Mouse (Mus musculus) small intestine, adult 2 months (tissue): ENCODE results near the gene Gm37240. TPM values are rescaled to one million over a fixed set of nuclear protein-coding genes. Genes with fewer than 3 reads are reported as not detected.
"Not testable (repeated sequence)": the region's sequence is repeated elsewhere in the genome, so short reads cannot be mapped to it uniquely, and the experiment has no call there.

Experiments
- H3K27ac ChIP-seq: fragments of 200-500 bp; 2 replicates; pipeline ENCODE4 v1.5.1; 2012; ENCODE audit warnings: low read depth, low read length, control low read depth, inconsistent platforms; ENCODE audit not compliant: insufficient read depth
- H3K27me3 ChIP-seq: fragments of 200-500 bp; 2 replicates; pipeline ENCODE4 v1.6.1; 2012; ENCODE audit warnings: mild to moderate bottlenecking, moderate library complexity, low read length, inconsistent platforms; ENCODE audit not compliant: control insufficient read depth, insufficient read depth
- H3K36me3 ChIP-seq: fragments of 200-500 bp; 2 replicates; pipeline ENCODE4 v1.6.1; 2012; ENCODE audit warnings: mild to moderate bottlenecking, low read length, control low read depth, inconsistent platforms; ENCODE audit not compliant: control insufficient read depth, insufficient read depth
- H3K4me1 ChIP-seq: fragments of 200-500 bp; 2 replicates; pipeline ENCODE4 v1.6.1; 2012; ENCODE audit warnings: low read length, inconsistent platforms, mixed read lengths; ENCODE audit not compliant: control insufficient read depth, insufficient read depth, insufficient read length
- H3K4me3 ChIP-seq: fragments of 200-500 bp; 2 replicates; pipeline ENCODE4 v1.5.1; 2012; ENCODE audit warnings: low read depth, mild to moderate bottlenecking, control low read depth, inconsistent platforms, low read length, moderate library complexity
- CTCF ChIP-seq: fragments of 200-500 bp; IDR thresholded peaks from 2 replicates; pipeline ENCODE4 v1.5.1; 2012; ENCODE audit warnings: low read depth, mild to moderate bottlenecking, control low read depth, inconsistent platforms, low read length, moderate library complexity, mixed read lengths; ENCODE audit not compliant: insufficient replicate concordance, insufficient read length; ENCODE audit errors: extremely low read depth
- POLR2A ChIP-seq: fragments of 200-500 bp; IDR thresholded peaks from 2 replicates; pipeline ENCODE4 v1.6.1; 2012; ENCODE audit warnings: low read depth, mild to moderate bottlenecking, control low read depth, inconsistent platforms, low read length, moderate library complexity
- WGBS: fragments of 180-500 bp; shearing (Covaris S2); methylation state at CpG from one replicate; pipeline ENCODE4 v1.1.7; 2018; 5-methylcytosine and 5-hydroxymethylcytosine counted together
- polyA plus RNA-seq: library from polyadenylated mRNA; depleted of rRNA; stranded (reverse); fragments of >200 nt; gene quantifications from 2 replicates; pipeline ENCODE4 v1.2.3, GENCODE M21; 2012

Gm37240 gene
- polyA plus RNA-seq, 1 experiment: 58.2 TPM

DNA sequence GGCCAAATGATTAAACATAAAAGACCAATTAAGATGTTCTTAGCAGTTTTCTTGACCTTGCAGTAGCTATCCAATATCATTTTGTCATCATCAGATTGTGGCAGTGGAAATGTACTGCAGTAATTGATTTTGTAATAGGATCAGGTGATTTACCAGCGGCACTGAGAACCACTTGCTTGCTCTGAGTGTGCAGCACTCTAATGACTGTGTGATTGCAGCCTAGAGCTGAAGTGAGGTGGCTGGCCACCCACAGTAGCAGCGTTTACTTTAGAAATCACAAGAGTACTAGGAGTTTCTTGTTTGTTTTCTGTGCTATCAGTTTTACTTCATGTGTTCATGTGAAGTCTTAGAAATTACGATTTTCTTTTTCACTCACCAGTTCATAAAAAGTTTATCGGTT lies 1011.1 kb downstream of the Gm37240 start:
- H3K36me3 ChIP-seq: peaks cover 6% of the 10 kb centered on the region; the same call in 1 of the 2 replicates
- WGBS: 64% methylated on average over 4 of the region's 4 CpGs
- no peak for TF ChIP-seq POLR2A
- TF ChIP-seq CTCF: no peak
- H3K4me3 ChIP-seq: no peak overlapping the region
- H3K4me1 ChIP-seq: no peaks in the 10 kb centered on the region
- no peak overlapping the region for H3K27ac ChIP-seq
- H3K27me3 ChIP-seq: no peaks in the 10 kb centered on the region

DNA sequence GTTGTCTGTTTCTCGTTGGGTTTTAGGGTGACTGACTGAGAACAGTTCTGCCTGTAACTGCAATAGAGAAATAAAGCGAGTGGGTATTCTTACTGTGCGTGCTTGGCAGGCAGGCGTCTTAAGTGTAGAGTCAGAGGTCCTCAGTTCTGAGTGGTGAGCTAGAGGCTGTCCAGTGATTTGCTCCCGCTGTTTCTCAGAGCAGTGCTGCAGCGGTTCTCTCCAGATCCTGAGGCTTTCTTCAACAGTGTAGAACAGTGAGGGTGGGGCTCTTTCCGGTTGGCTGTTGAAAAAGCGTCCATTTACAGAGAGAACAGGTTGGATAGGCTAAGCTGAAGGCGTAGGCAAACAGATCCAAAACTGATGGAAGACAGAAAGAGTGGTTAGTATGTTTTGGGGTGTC lies 1012.0 kb downstream of the Gm37240 start:
- Histone ChIP-seq H3K27me3 (no peaks in the 10 kb centered on the region), H3K4me3 (no peak overlapping the region), H3K36me3 (peaks cover 7% of the 10 kb centered on the region; the same call in 1 of the 2 replicates), H3K4me1 (no peaks in the 10 kb centered on the region), H3K27ac (no peak overlapping the region)
- TF ChIP-seq CTCF: no peak
- TF ChIP-seq POLR2A: no peak
- WGBS: 82% methylated on average over 9 of the region's 9 CpGs

DNA sequence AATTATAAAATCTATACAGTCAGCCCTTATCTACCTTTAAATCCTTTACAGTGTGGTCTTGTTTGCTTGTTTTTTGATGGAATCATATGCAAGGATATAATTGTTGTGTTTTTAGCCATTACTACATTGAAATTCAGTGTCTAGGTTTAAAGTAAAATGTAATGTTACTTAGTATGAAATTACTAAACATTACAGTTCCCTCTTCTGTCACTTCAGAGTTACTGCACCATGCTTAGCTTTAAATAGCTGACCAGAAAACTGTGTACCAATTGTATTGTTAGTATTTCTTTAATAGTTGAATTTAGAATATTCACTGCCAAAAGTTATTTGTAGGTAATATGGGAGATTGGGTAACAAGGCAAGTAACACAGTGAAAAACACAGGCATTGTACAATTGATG lies 1017.2 kb downstream of the Gm37240 start:
- no peaks in the 10 kb centered on the region for H3K27me3 ChIP-seq
- H3K4me3 ChIP-seq: no peak overlapping the region
- H3K27ac ChIP-seq: no peak overlapping the region
- H3K36me3 ChIP-seq: peaks cover 10% of the 10 kb centered on the region
- TF ChIP-seq CTCF: no peak
- TF ChIP-seq POLR2A: no peak
- peaks cover 3% of the 10 kb centered on the region; the same call in 1 of the 2 replicates for H3K4me1 ChIP-seq

DNA sequence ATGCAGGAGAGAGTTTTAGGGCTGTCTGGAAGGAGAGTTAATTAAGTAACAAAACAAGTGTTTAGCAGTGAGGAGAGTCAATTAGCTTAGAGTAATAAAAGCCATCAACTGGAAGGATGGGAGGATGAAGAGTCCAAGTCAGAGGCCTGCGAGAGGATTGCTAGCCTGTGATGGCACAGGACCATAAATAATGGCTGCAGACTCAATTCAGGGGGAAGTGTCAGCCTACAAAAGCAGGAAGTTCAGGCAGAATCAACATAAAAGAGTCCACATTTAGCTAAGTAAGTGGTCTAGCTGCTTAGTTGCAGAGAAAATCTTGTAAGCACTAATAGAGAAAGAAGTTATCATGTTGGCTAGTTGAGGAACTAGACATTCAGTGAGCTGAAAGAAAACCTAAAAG lies 1019.3 kb downstream of the Gm37240 start:
- H3K4me1 ChIP-seq: peaks cover 3% of the 10 kb centered on the region; the same call in 1 of the 2 replicates
- H3K27me3 ChIP-seq: no peaks in the 10 kb centered on the region
- peaks cover 8% of the 10 kb centered on the region for H3K36me3 ChIP-seq
- no peak overlapping the region for H3K4me3 ChIP-seq
- no peak overlapping the region for H3K27ac ChIP-seq
- WGBS: 48% methylated on average over 1 of the region's 1 CpGs
- TF ChIP-seq POLR2A (no peak), CTCF (no peak)

DNA sequence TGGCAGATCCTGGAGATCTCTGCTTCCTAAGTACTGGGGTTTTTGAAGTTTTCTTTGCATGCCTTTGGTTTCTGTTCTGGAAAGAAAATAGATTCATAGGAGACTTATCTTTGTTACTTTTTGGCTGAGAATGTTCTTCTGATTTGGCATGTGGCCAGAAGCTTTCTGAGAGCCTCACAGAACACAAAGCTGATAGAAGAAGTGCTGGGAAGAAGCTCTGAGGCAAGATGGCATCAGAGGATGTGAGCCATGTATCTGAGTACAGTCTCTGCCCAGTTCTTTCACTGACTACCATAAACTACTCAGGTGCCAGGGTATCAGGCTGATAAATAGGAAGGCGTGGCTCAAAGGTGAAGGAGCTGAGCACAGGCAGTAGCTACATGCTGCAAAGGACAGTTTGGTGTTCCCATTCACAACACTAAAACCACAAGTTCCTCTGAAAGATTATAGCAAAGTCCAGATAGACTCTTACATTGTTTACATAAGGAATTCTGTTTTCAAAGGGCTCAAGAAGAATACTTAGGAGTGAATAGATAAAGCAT lies 1019.8 kb downstream of the Gm37240 start:
- Histone ChIP-seq H3K27ac (no peak overlapping the region), H3K4me3 (no peak overlapping the region), H3K27me3 (no peaks in the 10 kb centered on the region), H3K36me3 (peaks cover 8% of the 10 kb centered on the region), H3K4me1 (peaks cover 3% of the 10 kb centered on the region; the same call in 1 of the 2 replicates)
- WGBS: 15% methylated on average over 1 of the region's 1 CpGs
- no peak for TF ChIP-seq POLR2A
- TF ChIP-seq CTCF: no peak

DNA sequence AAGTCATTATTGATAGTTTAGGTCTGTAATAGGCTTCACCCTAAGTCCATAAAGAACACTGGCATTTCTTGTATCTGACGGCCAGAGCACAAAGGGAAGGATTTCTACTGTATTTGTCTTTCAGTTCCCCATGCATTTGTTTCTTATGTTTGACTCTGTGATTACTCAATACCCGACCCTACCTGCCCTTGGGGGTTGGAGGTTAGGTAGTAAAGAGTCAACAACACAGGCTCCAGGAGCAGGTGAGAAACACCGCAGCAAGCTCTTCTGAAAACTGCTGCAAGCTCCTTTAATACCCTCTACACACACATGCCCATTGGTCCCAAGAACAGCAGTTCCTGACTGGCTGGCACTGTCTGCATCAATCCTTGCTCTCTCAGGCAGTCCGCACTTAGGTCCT lies 1020.5 kb downstream of the Gm37240 start:
- Histone ChIP-seq H3K27me3 (no peaks in the 10 kb centered on the region), H3K4me3 (no peak overlapping the region), H3K27ac (no peak overlapping the region), H3K36me3 (peaks cover 8% of the 10 kb centered on the region), H3K4me1 (peaks cover 3% of the 10 kb centered on the region; the same call in 1 of the 2 replicates)
- TF ChIP-seq POLR2A: no peak
- TF ChIP-seq CTCF: no peak
- WGBS: 59% methylated on average over 4 of the region's 4 CpGs

DNA sequence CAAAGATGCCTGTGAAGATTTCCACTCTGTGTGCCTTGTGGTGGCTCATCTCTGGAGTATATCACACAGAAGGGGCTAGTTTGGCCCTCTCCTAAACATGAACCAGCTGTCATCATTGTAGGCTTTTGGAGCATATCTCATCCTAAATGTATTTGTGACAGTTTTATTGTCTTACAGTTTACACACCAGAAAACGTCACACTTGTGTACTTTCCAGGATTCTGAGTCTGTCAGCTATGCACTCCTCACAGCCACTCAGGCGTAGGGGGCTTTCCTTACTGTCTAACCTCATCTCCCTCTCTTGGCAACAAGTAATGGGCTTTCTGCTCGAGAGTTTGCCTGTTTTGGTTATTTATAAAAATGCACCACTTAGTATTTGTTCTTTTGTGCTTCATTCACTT lies 1021.6 kb downstream of the Gm37240 start:
- Histone ChIP-seq H3K4me1 (peaks cover 5% of the 10 kb centered on the region; the same call in 1 of the 2 replicates), H3K36me3 (peaks cover 6% of the 10 kb centered on the region), H3K27ac (no peak overlapping the region), H3K27me3 (no peaks in the 10 kb centered on the region), H3K4me3 (no peak overlapping the region)
- no peak for TF ChIP-seq POLR2A
- TF ChIP-seq CTCF: no peak
- WGBS: 75% methylated on average over 3 of the region's 3 CpGs

DNA sequence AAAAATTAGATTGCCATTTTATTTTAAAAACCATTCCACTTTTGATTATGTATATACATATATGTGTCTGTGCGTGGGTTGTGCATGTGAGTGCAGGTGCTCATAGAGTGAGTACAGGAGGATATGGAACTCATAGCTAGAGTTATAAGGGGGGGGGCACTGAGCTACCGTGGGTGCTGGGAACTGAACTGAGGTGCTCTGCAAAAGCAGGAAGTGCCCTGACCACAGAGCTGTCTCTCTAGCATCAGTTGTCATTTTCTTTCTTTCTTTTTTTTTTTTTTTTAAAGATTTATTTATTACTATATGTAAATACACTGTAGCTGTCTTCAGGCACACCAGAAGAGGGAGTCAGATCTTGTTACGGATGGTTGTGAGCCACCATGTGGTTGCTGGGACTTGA lies 1025.5 kb downstream of the Gm37240 start:
- not testable (repeated sequence) for H3K36me3 ChIP-seq, H3K27ac ChIP-seq, H3K4me1 ChIP-seq, H3K4me3 ChIP-seq, H3K27me3 ChIP-seq
- 93% methylated on average over 3 of the region's 3 CpGs for WGBS
